Mouse (Mus musculus): ENCODE results near the gene Gm20388.

GRCm38 (mm10) chr8:122405146-122405805, 2494.6 kb downstream of the Gm20388 start:
- TF ChIP-seq CTCF (IDR thresholded peaks at IDR 0.05; ENCODE audit: low read depth): no peak
- TF ChIP-seq EP300 (IDR thresholded peaks at IDR 0.05; ENCODE audit: low read depth): no peak
